Mouse (Mus musculus): ENCODE measurements around the gene Gm20388.

Gene Gm20388

GRCm38 (mm10) chr8:124271518-124271917 is 4360.9 kb downstream of the Gm20388 start:
- DNase-seq (ENCODE audit: low spot score): no peak

GRCm38 (mm10) chr8:124272792-124273191 is 4362.2 kb downstream of the Gm20388 start:
- no peak for DNase-seq (ENCODE audit: low spot score)

- DNase-seq (ENCODE audit: low spot score): no peak
Measured at GRCm38 (mm10) chr8:124273606-124274218, 4363.1 kb downstream of the Gm20388 start.

- no peak for DNase-seq (ENCODE audit: low spot score)
Measured at GRCm38 (mm10) chr8:124274441-124275120, 4363.9 kb downstream of the Gm20388 start.

GRCm38 (mm10) chr8:124275377-124276071 is 4364.9 kb downstream of the Gm20388 start:
- DNase-seq (ENCODE audit: low spot score): no peak

- no peak for DNase-seq (ENCODE audit: low spot score)
Measured at GRCm38 (mm10) chr8:124277951-124278910, 4367.6 kb downstream of the Gm20388 start.

GRCm38 (mm10) chr8:124278956-124279689 is 4368.5 kb downstream of the Gm20388 start:
- no peak for DNase-seq (ENCODE audit: low spot score)

GRCm38 (mm10) chr8:124279690-124279985 is 4369.0 kb downstream of the Gm20388 start:
- DNase-seq (ENCODE audit: low spot score): no peak

- DNase-seq (ENCODE audit: low spot score): no peak
Measured at GRCm38 (mm10) chr8:124281700-124282541, 4371.3 kb downstream of the Gm20388 start.

GRCm38 (mm10) chr8:124282878-124283630 is 4372.4 kb downstream of the Gm20388 start:
- DNase-seq (ENCODE audit: low spot score): no peak

- DNase-seq (ENCODE audit: low spot score): no peak
Measured at GRCm38 (mm10) chr8:124283644-124284332, 4373.1 kb downstream of the Gm20388 start.

- peak; percentile 77 for DNase-seq (ENCODE audit: low spot score)
Measured at GRCm38 (mm10) chr8:124284333-124284711, 4373.7 kb downstream of the Gm20388 start.

GRCm38 (mm10) chr8:124284984-124285576 is 4374.4 kb downstream of the Gm20388 start:
- DNase-seq (ENCODE audit: low spot score): no peak

- DNase-seq (ENCODE audit: low spot score): peak; percentile 65
Measured at GRCm38 (mm10) chr8:124286461-124287124, 4376.0 kb downstream of the Gm20388 start.

GRCm38 (mm10) chr8:124288215-124288864 is 4377.7 kb downstream of the Gm20388 start:
- DNase-seq (ENCODE audit: low spot score): no peak

- no peak for DNase-seq (ENCODE audit: low spot score)
Measured at GRCm38 (mm10) chr8:124289481-124290050, 4378.9 kb downstream of the Gm20388 start.
